Comparison of ENCODE assay signal across 16 mouse cellular contexts in genomic region chr6:97224505-97224904, GRCm38 (mm10). TPM values are rescaled to one million over a fixed set of nuclear protein-coding genes. Genes with fewer than 3 reads are reported as not detected.
"Had no signal": no experiment of that assay in that cellular context is flagged by ENCODE, and none has a peak within 500 bp of the region (broad histone marks: within the 10 kb centered on the region; RNA-seq: fewer than 3 reads in every experiment).

No protein-coding gene starts in this region.

- H3K9me3 ChIP-seq: kidney, embryonic 15.5 days; limb, embryonic 10.5 days; liver, embryonic 15.5 days; midbrain, embryonic 12.5 days had no signal

- H3K4me3 ChIP-seq: kidney, embryonic 15.5 days; limb, embryonic 10.5 days; liver, embryonic 15.5 days; midbrain, embryonic 12.5 days had no signal

- H3K4me2 ChIP-seq: kidney, embryonic 15.5 days; liver, embryonic 11.5 days; liver, embryonic 15.5 days; midbrain, embryonic 12.5 days had no signal

- DNase-seq: kidney, postnatal 14 days; lung, adult 2 months; lung, postnatal 10 days; lung, postnatal 4 days; thymus, postnatal 4 days had no signal

- H3K27me3 ChIP-seq: kidney, embryonic 15.5 days; liver, embryonic 15.5 days; midbrain, embryonic 12.5 days had no signal

- H3K27ac ChIP-seq: kidney, embryonic 15.5 days; limb, embryonic 10.5 days; liver, embryonic 15.5 days; midbrain, embryonic 12.5 days; stomach, postnatal 0 days had no signal

RNA-seq across cellular contexts. Expression of gene Lmod3, which starts 28.1 kb away (rescaled TPM):
- total RNA-seq: layer of hippocampus, postnatal 14 days; left cerebral cortex, adult 18-20 months; megakaryocyte, adult 5-6 weeks; neutrophil, adult 5-6 weeks had no signal
- polyA plus RNA-seq: liver, embryonic 11.5 days; midbrain, embryonic 12.5 days; midbrain, embryonic 16.5 days had no signal
